Mouse (Mus musculus) spleen, adult 2 months (tissue): ENCODE results near the gene Vmn1r209. TPM values are rescaled to one million over a fixed set of nuclear protein-coding genes. Genes with fewer than 3 reads are reported as not detected.
"Not testable (repeated sequence)": the region's sequence is repeated elsewhere in the genome, so short reads cannot be mapped to it uniquely, and the experiment has no call there.

Experiments used
- DNase-seq, 2 experiments: peaks; one replicate each; pipeline versions ENCODE4 v3.0.0 to v3.0.0-alpha.2; 2012 to 2021; ENCODE audit warnings: low spot score in 2 of 2, low read depth in 1 of 2
- H3K27ac ChIP-seq: fragments of 200-500 bp; 2 replicates; pipeline ENCODE4 v1.5.1; 2012; ENCODE audit warnings: low read length, inconsistent platforms; ENCODE audit not compliant: insufficient read depth
- H3K27me3 ChIP-seq: fragments of 200-500 bp; 2 replicates; pipeline ENCODE4 v1.6.1; 2012; ENCODE audit warnings: mild to moderate bottlenecking, moderate library complexity, low read length, inconsistent platforms; ENCODE audit not compliant: control insufficient read depth, insufficient read depth
- H3K36me3 ChIP-seq: fragments of 200-500 bp; 2 replicates; pipeline ENCODE4 v1.6.1; 2012; ENCODE audit warnings: mild to moderate bottlenecking, low read length, inconsistent platforms; ENCODE audit not compliant: control insufficient read depth, insufficient read depth
- H3K4me1 ChIP-seq: fragments of 200-500 bp; 2 replicates; pipeline ENCODE4 v1.6.1; 2011; ENCODE audit warnings: inconsistent platforms; ENCODE audit not compliant: control insufficient read depth, insufficient read depth, insufficient read length
- H3K4me3 ChIP-seq: fragments of 200-500 bp; 2 replicates; pipeline ENCODE4 v1.5.1; 2011; ENCODE audit warnings: mild to moderate bottlenecking, inconsistent platforms; ENCODE audit not compliant: insufficient read depth, insufficient read length; ENCODE audit errors: extremely low read depth
- CTCF ChIP-seq: fragments of 200-500 bp; IDR thresholded peaks from 2 replicates; pipeline ENCODE4 v1.5.1; 2011; ENCODE audit warnings: mild to moderate bottlenecking, inconsistent platforms; ENCODE audit not compliant: insufficient read depth, insufficient read length, insufficient replicate concordance; ENCODE audit errors: extremely low read depth
- POLR2A ChIP-seq: fragments of 200-500 bp; IDR thresholded peaks from 2 replicates; pipeline ENCODE4 v1.6.1; 2011; ENCODE audit warnings: low read depth, low read length, inconsistent platforms
- WGBS: fragments of 180-500 bp; shearing (Covaris S2); methylation state at CpG from one replicate; pipeline ENCODE4 v1.1.7; 2018; 5-methylcytosine and 5-hydroxymethylcytosine counted together
- polyA plus RNA-seq: library from polyadenylated mRNA; depleted of rRNA; stranded (reverse); fragments of >200 nt; gene quantifications from 2 replicates; pipeline ENCODE4 v1.2.3, GENCODE M21; 2012; rRNA removed

Gene Vmn1r209
- not detected in 2 replicates for polyA plus RNA-seq

DNA sequence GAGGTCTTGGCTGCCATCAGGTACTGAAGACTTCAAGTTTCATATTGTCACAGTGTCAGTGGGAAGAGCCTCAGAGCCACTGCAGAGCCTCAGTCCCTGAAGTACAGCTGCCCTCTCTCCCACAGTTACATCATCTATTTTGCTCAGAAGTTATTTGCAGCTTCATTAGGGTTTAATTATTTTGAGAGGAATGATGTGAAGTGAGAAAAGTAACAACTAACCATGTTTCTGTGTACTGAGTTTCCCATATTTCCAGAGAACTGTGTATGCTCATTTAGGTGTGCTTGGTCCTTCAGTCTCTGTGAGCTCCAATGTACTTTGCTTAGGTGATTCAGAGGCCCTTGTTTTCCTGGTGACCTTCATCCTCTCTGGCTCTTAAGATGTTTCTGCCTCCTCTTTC, at the start of gene Vmn1r209:
Gene Vmn1r209 (minus strand): TSS at position 101 of the 400 bp plus-strand sequence.
- not testable (repeated sequence) for H3K36me3 ChIP-seq, H3K4me3 ChIP-seq, H3K27me3 ChIP-seq, DNase-seq, H3K27ac ChIP-seq, H3K4me1 ChIP-seq

DNA sequence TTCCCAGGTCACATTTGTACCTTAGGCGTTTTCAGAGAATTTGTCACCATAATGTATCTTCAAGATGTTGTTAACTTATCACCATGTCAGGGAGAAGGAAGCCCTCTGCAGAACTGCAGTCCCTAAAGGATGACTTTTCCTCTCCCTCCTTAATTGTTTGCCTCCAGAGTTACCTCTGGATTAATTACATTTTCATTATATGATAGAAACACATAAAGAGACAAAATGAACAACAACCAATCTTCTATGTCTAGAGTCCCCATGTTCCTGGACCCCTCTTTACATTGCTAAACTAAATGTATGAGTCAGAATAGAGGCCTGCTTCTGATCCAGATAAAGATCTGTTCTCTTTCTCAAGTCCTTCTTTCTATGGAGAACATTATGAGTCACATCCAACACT, 48.0 kb upstream of the Vmn1r209 start, which contains the start of gene Vmn1r211:
Gene Vmn1r211 (minus strand): TSS at position 101 of the 400 bp plus-strand sequence.
- Histone ChIP-seq H3K4me3 (no peak within 1 kb of the TSS), H3K27me3 (no peaks in the 10 kb centered on the region), H3K4me1 (no peaks in the 10 kb centered on the region), H3K27ac (no peak within 1 kb of the TSS), H3K36me3 (no peaks in the 10 kb centered on the region)
- WGBS, result 80% methylated on average over 1 of the region's 1 CpGs
- no peak for TF ChIP-seq POLR2A
- no peak for TF ChIP-seq CTCF
- no peak for DNase-seq

GRCm38 (mm10) chr13:22854760-22855159, 45.3 kb upstream of the Vmn1r209 start:
- no peak for DNase-seq
- 74% methylated on average over 4 of the region's 4 CpGs for WGBS
- Histone ChIP-seq H3K36me3 (no peaks in the 10 kb centered on the region), H3K27me3 (no peaks in the 10 kb centered on the region), H3K4me1 (no peaks in the 10 kb centered on the region), H3K27ac (no peak overlapping the region), H3K4me3 (no peak overlapping the region)
- TF ChIP-seq CTCF (no peak), POLR2A (no peak)

DNA sequence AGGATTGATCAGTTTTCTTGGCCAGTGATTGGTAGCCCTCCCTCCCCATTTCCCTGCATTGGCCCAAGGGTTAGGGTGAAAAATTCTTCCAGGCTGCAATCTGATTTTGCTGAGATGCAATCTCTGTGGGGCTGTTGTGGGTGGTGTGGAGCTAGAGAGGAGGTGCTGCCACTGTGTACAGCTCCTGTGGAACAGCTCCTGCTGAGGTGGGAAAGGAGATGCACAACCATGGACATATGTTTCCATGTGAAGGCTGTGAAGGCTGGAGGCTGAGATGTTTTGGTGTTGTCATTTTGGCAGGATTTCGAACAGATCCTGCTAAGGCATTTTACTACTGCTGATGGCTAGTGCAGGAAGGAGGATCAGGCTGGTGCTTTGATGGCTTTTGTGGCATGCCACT, 37.3 kb upstream of the Vmn1r209 start:
- no peaks in the 10 kb centered on the region for H3K27me3 ChIP-seq
- H3K4me3 ChIP-seq, result no peak overlapping the region
- TF ChIP-seq POLR2A, result no peak
- no peak for TF ChIP-seq CTCF
- H3K27ac ChIP-seq, result no peak overlapping the region
- H3K4me1 ChIP-seq, result no peaks in the 10 kb centered on the region
- WGBS, result 49% methylated on average over 1 of the region's 1 CpGs
- no peak for DNase-seq
- no peaks in the 10 kb centered on the region for H3K36me3 ChIP-seq

- H3K27me3 ChIP-seq, H3K4me3 ChIP-seq, DNase-seq, H3K36me3 ChIP-seq, H3K27ac ChIP-seq, H3K4me1 ChIP-seq: not testable (repeated sequence)
- 80% methylated on average over 3 of the region's 3 CpGs for WGBS
Observed at GRCm38 (mm10) chr13:22844304-22844703, 34.8 kb upstream of the Vmn1r209 start.

GRCm38 (mm10) chr13:22831248-22831647, 21.8 kb upstream of the Vmn1r209 start, which contains the start of gene Vmn1r210:
TSS of gene Vmn1r210 (minus strand) at chr13:22831348.
- Histone ChIP-seq H3K27me3 (no peaks in the 10 kb centered on the region), H3K27ac (no peak within 1 kb of the TSS), H3K4me1 (no peaks in the 10 kb centered on the region; the same call in 1 of the 2 replicates), H3K4me3 (no peak within 1 kb of the TSS), H3K36me3 (no peaks in the 10 kb centered on the region)
- TF ChIP-seq CTCF (no peak), POLR2A (no peak)
- DNase-seq, result no peak
- WGBS, result 26% methylated on average over 4 of the region's 4 CpGs

- H3K4me1 ChIP-seq, H3K4me3 ChIP-seq, H3K36me3 ChIP-seq, DNase-seq, H3K27ac ChIP-seq, H3K27me3 ChIP-seq: not testable (repeated sequence)
- WGBS, result 33% methylated on average over 7 of the region's 7 CpGs
Observed at GRCm38 (mm10) chr13:22829395-22829794, 19.9 kb upstream of the Vmn1r209 start.

DNA sequence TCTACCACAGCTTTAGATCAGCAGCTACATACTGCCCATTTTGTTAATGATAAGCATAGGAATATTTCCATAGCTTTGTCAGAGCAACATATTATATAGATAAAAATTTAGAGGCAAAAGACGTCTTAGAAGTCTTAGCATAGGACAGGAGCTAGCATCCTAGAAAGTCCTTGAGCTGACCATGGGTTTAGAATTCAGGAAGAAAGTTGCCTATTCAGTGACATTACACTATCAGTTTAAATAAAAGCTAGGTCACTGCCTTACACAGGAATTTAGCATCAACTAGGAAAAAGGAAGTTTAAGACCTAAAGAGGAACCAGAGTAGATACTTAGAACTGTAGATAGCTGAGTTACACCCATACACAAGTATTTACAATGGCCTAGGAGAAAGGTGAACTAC, 12.1 kb upstream of the Vmn1r209 start:
- not testable (repeated sequence) for H3K4me3 ChIP-seq, H3K36me3 ChIP-seq, H3K27ac ChIP-seq, DNase-seq, H3K27me3 ChIP-seq, H3K4me1 ChIP-seq
- WGBS, result 96% methylated on average over 1 of the region's 1 CpGs

DNA sequence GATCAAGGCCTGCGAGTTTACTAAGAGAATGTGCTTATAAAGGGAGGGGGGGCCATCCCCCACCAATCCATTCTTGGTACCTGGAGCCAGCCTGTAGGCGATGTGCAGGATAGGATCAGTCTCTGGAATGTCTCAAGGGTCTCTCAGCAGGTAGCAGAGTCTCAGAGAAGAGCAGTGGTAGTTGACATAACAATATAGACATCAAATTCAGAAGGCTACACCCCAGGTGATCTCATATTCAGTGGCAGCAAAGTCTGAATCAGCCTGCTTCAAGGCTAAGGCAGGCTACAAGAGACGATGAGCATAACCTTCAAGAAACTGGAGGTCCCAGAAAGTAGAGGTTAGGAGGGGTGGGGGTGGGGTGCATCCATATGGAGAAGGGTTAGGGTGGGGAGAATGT, 21.4 kb downstream of the Vmn1r209 start:
- DNase-seq, H3K27me3 ChIP-seq: not testable (repeated sequence)
- 74% methylated on average over 3 of the region's 3 CpGs for WGBS

DNA sequence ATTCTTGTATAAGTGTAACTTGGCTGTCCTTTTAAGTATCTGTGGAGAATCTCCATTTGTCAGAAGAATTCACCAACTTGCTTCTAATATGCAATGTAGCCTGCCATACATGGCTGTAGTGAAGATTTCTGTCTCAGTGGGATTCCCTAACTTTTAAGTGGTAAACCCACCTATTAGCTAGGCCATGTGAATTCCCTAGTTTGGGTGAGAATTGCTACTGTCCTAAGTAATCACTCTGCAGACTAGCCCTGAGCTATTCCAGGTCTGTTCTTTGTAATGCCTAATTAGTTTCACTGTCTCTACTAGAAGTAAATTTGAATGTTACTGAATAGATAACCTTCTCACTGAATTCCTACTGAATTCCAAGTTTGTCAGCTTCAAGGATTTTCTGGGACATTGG, 25.3 kb downstream of the Vmn1r209 start:
- H3K27me3 ChIP-seq, H3K4me3 ChIP-seq, DNase-seq, H3K27ac ChIP-seq, H3K4me1 ChIP-seq, H3K36me3 ChIP-seq: not testable (repeated sequence)

More for the DNA sequence above, 21.4 kb downstream of the Vmn1r209 start:
- not testable (repeated sequence) for H3K36me3 ChIP-seq, H3K27ac ChIP-seq, H3K4me3 ChIP-seq, H3K4me1 ChIP-seq

- not testable (repeated sequence) for DNase-seq, H3K36me3 ChIP-seq, H3K4me3 ChIP-seq, H3K4me1 ChIP-seq, H3K27ac ChIP-seq, H3K27me3 ChIP-seq
- no CpG with 5 or more reads among the region's 7 CpGs for WGBS
Observed at GRCm38 (mm10) chr13:22777300-22777699, 32.2 kb downstream of the Vmn1r209 start, which contains the start of gene Vmn1r208. TSS of gene Vmn1r208 (minus strand) at chr13:22777400.
